Mouse (Mus musculus) fat pad, adult 2 months (tissue): ENCODE measurements at regions not wholly inside any gene's neighbourhood (a gene's known extent, or its start where the extent isn't known, plus 50 kb on each side); places are given as distances from the start of the nearest gene placed in this dataset.

Experiments
- DNase-seq: peaks from one replicate; pipeline ENCODE4 v3.0.0-alpha.2; 2011; ENCODE audit warnings: low read depth, low spot score; ENCODE audit errors: extremely low read depth

- DNase-seq = no peak
These were observed 168.9 kb upstream of the Nfe2l3 start for GRCm38 (mm10) chr6:51263595-51263994.

- no peak for DNase-seq
These were observed 167.1 kb upstream of the Nfe2l3 start for GRCm38 (mm10) chr6:51265329-51265728.

GRCm38 (mm10) chr6:51266721-51267120, 165.7 kb upstream of the Nfe2l3 start:
- DNase-seq = no peak

GRCm38 (mm10) chr6:51267888-51268287, 164.6 kb upstream of the Nfe2l3 start:
- DNase-seq = no peak

- no peak for DNase-seq
These were observed 163.5 kb upstream of the Nfe2l3 start for GRCm38 (mm10) chr6:51268931-51269330.

- DNase-seq = no peak
These were observed 162.9 kb upstream of the Nfe2l3 start for GRCm38 (mm10) chr6:51269617-51270016.

- no peak for DNase-seq
These were observed 162.0 kb upstream of the Nfe2l3 start for GRCm38 (mm10) chr6:51270216-51271127.

- DNase-seq = no peak
These were observed 161.4 kb upstream of the Nfe2l3 start for GRCm38 (mm10) chr6:51271128-51271480.

GRCm38 (mm10) chr6:51272136-51272736, 160.2 kb upstream of the Nfe2l3 start:
- DNase-seq = no peak

GRCm38 (mm10) chr6:51279491-51279890, 153.0 kb upstream of the Nfe2l3 start:
- no peak for DNase-seq

- DNase-seq = no peak
These were observed 152.2 kb upstream of the Nfe2l3 start for GRCm38 (mm10) chr6:51280231-51280630.

GRCm38 (mm10) chr6:51283916-51284706, 148.4 kb upstream of the Nfe2l3 start:
- no peak for DNase-seq

- DNase-seq = no peak
These were observed 147.6 kb upstream of the Nfe2l3 start for GRCm38 (mm10) chr6:51284881-51285280.

GRCm38 (mm10) chr6:51286836-51287235, 145.6 kb upstream of the Nfe2l3 start:
- no peak for DNase-seq

GRCm38 (mm10) chr6:51287383-51287782, 145.1 kb upstream of the Nfe2l3 start:
- DNase-seq = no peak

- no peak for DNase-seq
These were observed 144.7 kb upstream of the Nfe2l3 start for GRCm38 (mm10) chr6:51287807-51288206.

- no peak for DNase-seq
These were observed 144.0 kb upstream of the Nfe2l3 start for GRCm38 (mm10) chr6:51288306-51289066.

GRCm38 (mm10) chr6:51289067-51289725, 143.3 kb upstream of the Nfe2l3 start:
- DNase-seq = no peak

GRCm38 (mm10) chr6:51300694-51301417, 131.6 kb upstream of the Nfe2l3 start:
- DNase-seq = no peak

- no peak for DNase-seq
These were observed 130.6 kb upstream of the Nfe2l3 start for GRCm38 (mm10) chr6:51301831-51302230.
